24 mouse cellular contexts compared by ENCODE assay signal in the genomic region with DNA sequence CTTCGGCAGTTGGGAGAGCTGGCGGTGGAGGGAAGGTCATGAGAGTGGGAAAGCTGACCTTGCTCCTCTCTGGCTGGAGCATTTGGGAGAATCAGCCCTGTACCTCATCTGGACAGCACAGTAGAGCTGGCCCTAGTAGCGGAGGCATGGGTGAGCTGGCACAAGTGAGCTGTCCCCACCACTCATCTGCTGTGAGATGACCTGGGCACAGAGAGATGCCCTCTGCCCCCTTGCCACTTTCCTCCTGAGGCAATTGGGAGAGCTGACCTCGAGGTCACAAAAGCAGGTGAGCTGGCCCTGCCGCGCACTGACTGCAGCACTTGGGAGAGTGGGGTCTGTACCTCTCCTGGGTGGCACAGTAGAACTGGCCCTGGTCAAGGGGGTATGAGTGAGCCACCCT.
"Had no signal": no experiment of that assay in that cellular context is flagged by ENCODE, and none has a peak within 500 bp of the region (broad histone marks: within the 10 kb centered on the region; RNA-seq: fewer than 3 reads in every experiment).

No protein-coding gene starts in this region.

- DNase-seq: gastrocnemius, adult 2 months; gastrocnemius, postnatal 10 days; gastrocnemius, postnatal 25 days; heart, adult 2 months; heart, postnatal 4 days; kidney, adult 18-20 months; kidney, adult 8-10 months; kidney, postnatal 10 days; kidney, postnatal 25 days; kidney, postnatal 4 days; liver had no signal

- H3K27me3 ChIP-seq: hindbrain, embryonic 15.5 days; intestine, embryonic 15.5 days had no signal

- H3K4me3 ChIP-seq: gastrocnemius, adult 2 months; heart, adult 2 months; heart, embryonic 13.5 days; heart, embryonic 15.5 days; hindbrain, embryonic 13.5 days; hindbrain, embryonic 15.5 days; intestine, embryonic 15.5 days; layer of hippocampus, adult 2 months; left cerebral cortex, adult 2 months; limb, embryonic 10.5 days; limb, embryonic 12.5 days had no signal

- ATAC-seq: inflammation-experienced regulatory T-cells, adult 6 months; intestine, embryonic 15.5 days; intestine, postnatal 0 days had no signal

- H3K9ac ChIP-seq: heart, embryonic 13.5 days; heart, embryonic 15.5 days; hindbrain, embryonic 13.5 days; hindbrain, embryonic 15.5 days; intestine, embryonic 15.5 days; limb, embryonic 12.5 days; liver, embryonic 14.5 days had no signal

- H3K9me3 ChIP-seq: heart, embryonic 13.5 days; heart, embryonic 15.5 days; hindbrain, embryonic 13.5 days; hindbrain, embryonic 15.5 days; intestine, embryonic 15.5 days; limb, embryonic 10.5 days; limb, embryonic 12.5 days had no signal

- H3K4me2 ChIP-seq: heart, embryonic 11.5 days; heart, embryonic 13.5 days; heart, embryonic 15.5 days; hindbrain, embryonic 13.5 days; hindbrain, embryonic 15.5 days; intestine, embryonic 15.5 days; limb, embryonic 12.5 days had no signal

- H3K36me3 ChIP-seq: heart, embryonic 13.5 days; heart, embryonic 15.5 days; hindbrain, embryonic 13.5 days; hindbrain, embryonic 15.5 days; intestine, embryonic 15.5 days; limb, embryonic 10.5 days; limb, embryonic 12.5 days had no signal

- H3K27ac ChIP-seq: gastrocnemius, adult 2 months; heart, adult 2 months; heart, embryonic 13.5 days; heart, embryonic 15.5 days; hindbrain, embryonic 13.5 days; hindbrain, embryonic 15.5 days; intestine, embryonic 15.5 days; layer of hippocampus, adult 2 months; left cerebral cortex, adult 2 months; limb, embryonic 10.5 days; limb, embryonic 12.5 days; liver, embryonic 14.5 days had no signal
